Mouse (Mus musculus) frontal cortex, postnatal 25 days (tissue): Measurements from ENCODE around the gene Ntn4.

Source experiments
- DNase-seq, 2 experiments: peaks; one replicate each; pipeline ENCODE4 v3.0.0; 2022; ENCODE audit warnings: low spot score in 2 of 2

The Ntn4 gene

GRCm38 (mm10) chr10:93730514-93730913, 90.0 kb downstream of the Ntn4 start:
- DNase-seq: no peak

GRCm38 (mm10) chr10:93731248-93731691, 90.8 kb downstream of the Ntn4 start:
- DNase-seq: no peak

- no peak for DNase-seq
Measured at GRCm38 (mm10) chr10:93736114-93736645, 95.7 kb downstream of the Ntn4 start.

GRCm38 (mm10) chr10:93737080-93737479, 96.6 kb downstream of the Ntn4 start:
- no peak for DNase-seq

GRCm38 (mm10) chr10:93741446-93742096, 101.1 kb downstream of the Ntn4 start:
- no peak for DNase-seq

GRCm38 (mm10) chr10:93742097-93742446, 101.6 kb downstream of the Ntn4 start:
- DNase-seq: no peak

GRCm38 (mm10) chr10:93742598-93742997, 102.1 kb downstream of the Ntn4 start:
- no peak for DNase-seq

- no peak for DNase-seq
Measured at GRCm38 (mm10) chr10:93749267-93750192, 109.0 kb downstream of the Ntn4 start.

GRCm38 (mm10) chr10:93751302-93751701, 110.8 kb downstream of the Ntn4 start:
- DNase-seq: no peak

GRCm38 (mm10) chr10:93753711-93754391, 113.4 kb downstream of the Ntn4 start:
- DNase-seq: no peak

- no peak for DNase-seq
Measured at GRCm38 (mm10) chr10:93756211-93756610, 115.7 kb downstream of the Ntn4 start.

- peak in 1 of 2 experiments; percentile 16 for DNase-seq
Measured at GRCm38 (mm10) chr10:93759644-93760043, 119.2 kb downstream of the Ntn4 start.

- no peak for DNase-seq
Measured at GRCm38 (mm10) chr10:93760429-93760828, 119.9 kb downstream of the Ntn4 start.

- no peak for DNase-seq
Measured at GRCm38 (mm10) chr10:93763074-93763473, 122.6 kb downstream of the Ntn4 start.

- DNase-seq: no peak
Measured at GRCm38 (mm10) chr10:93766221-93766620, 125.7 kb downstream of the Ntn4 start.

GRCm38 (mm10) chr10:93767245-93767644, 126.8 kb downstream of the Ntn4 start:
- DNase-seq: no peak

GRCm38 (mm10) chr10:93768222-93768621, 127.7 kb downstream of the Ntn4 start:
- DNase-seq: no peak

- DNase-seq: peak in 1 of 2 experiments; percentile 21
Measured at GRCm38 (mm10) chr10:93771931-93772465, 131.5 kb downstream of the Ntn4 start.

- no peak for DNase-seq
Measured at GRCm38 (mm10) chr10:93772492-93772891, 132.0 kb downstream of the Ntn4 start.

GRCm38 (mm10) chr10:93776731-93777151, 136.3 kb downstream of the Ntn4 start:
- no peak for DNase-seq

- DNase-seq: peak; percentile 21 to 51
Measured at GRCm38 (mm10) chr10:93777372-93777771, 136.9 kb downstream of the Ntn4 start.
